Mouse (Mus musculus): Measurements from ENCODE around the gene Chn2.
A peak's percentile ranks its signal among the peaks of the same experiment; 100 is the strongest.

DNA sequence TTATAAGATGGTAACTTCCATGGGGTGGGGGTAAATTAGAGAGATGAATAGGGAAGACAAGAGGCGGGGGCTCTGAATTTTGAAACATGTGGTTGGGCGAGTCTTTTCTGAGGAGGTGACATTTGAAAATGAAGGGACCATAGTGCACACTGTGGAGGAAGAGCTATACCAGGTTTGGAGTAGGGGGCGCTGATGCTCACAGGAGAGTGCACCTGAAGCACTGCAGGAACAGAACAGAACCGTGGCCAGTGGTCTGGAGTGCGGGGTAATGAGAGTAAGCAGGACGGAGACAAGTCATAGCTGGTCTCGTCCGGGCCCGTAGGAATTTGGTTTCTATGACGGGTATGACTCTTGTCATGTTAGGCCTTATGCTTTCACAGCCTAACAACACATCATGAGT lies 18.3 kb downstream of the Chn2 start:
- TF ChIP-seq POLR2A (IDR thresholded peaks at IDR 0.05; ENCODE audit: borderline replicate concordance, extremely low read depth, insufficient read depth, insufficient read length, poor library complexity, severe bottlenecking): no peak
- TF ChIP-seq CTCF (IDR thresholded peaks at IDR 0.05; ENCODE audit: borderline replicate concordance, extremely low read depth, insufficient read depth, insufficient read length): peak; percentile 9; the same call in 1 of the 2 replicates
